Mouse (Mus musculus) brain, embryonic 14.5 days (tissue): ENCODE results near the gene Vpreb2.
"Not testable (repeated sequence)": the region's sequence is repeated elsewhere in the genome, so short reads cannot be mapped to it uniquely, and the experiment has no call there.

ENCODE experiments used
- CTCF ChIP-seq: fragments of 200-500 bp; IDR thresholded peaks from 2 replicates; pipeline ENCODE4 v1.5.1; 2012; ENCODE audit warnings: inconsistent platforms, mild to moderate bottlenecking, moderate library complexity, borderline replicate concordance; ENCODE audit not compliant: insufficient read depth, insufficient read length; ENCODE audit errors: extremely low read depth
- POLR2A ChIP-seq: fragments of 200-500 bp; IDR thresholded peaks from 2 replicates; pipeline ENCODE4 v1.6.1; 2012; ENCODE audit warnings: mild to moderate bottlenecking, inconsistent platforms, borderline replicate concordance; ENCODE audit not compliant: poor library complexity, insufficient read depth, insufficient read length, severe bottlenecking; ENCODE audit errors: extremely low read depth

DNA sequence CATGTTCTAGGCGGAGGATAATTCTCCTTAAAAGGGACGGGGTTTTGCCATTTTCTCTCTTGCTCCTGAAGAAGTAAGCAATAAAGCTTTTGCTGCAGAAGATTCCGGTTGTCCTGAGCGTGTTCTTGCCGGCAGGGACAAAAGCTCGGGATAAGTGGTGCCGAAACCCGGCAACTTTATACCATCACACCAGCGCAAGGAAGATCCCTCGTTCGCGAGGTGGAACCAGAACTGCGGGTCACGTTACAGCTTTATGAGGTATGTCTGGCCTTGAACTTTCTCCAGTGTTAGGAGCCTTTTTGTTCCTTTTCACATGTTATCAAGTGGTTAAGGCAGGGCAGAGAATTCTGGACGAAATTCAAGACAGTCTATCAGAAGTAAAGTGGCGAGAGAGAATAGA lies 12.1 kb downstream of the Vpreb2 start:
- TF ChIP-seq POLR2A, CTCF: not testable (repeated sequence)
